Mouse (Mus musculus) ovary, postnatal 36 days (tissue): ENCODE data around the gene Gm9972.

Experiments
- DNase-seq: peaks from one replicate; pipeline ENCODE4 v3.0.0; 2022; ENCODE audit warnings: low spot score, mixed read lengths

Gene Gm9972

DNA sequence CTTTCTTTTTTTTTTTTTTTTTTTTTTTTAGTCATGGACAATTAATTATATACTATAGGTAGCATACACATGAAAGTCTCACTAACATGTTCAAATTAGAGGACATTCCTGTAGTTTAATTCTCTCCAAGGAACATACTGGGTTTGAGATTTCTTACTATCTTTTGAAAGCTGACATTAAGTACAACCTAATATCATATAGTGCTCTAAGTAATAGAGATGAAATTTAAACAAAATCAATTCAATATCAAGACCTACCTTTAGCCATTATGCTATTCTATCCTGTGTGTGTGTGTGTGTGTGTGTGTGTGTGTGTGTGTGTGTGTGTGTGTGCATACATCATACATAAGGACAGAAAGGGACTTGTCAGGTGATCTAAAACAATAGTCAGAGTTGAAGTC is at the start of gene Gm9972:
TSS of gene Gm9972 (plus strand) at position 301 of the 400 bp plus-strand sequence.
- no peak for DNase-seq

DNA sequence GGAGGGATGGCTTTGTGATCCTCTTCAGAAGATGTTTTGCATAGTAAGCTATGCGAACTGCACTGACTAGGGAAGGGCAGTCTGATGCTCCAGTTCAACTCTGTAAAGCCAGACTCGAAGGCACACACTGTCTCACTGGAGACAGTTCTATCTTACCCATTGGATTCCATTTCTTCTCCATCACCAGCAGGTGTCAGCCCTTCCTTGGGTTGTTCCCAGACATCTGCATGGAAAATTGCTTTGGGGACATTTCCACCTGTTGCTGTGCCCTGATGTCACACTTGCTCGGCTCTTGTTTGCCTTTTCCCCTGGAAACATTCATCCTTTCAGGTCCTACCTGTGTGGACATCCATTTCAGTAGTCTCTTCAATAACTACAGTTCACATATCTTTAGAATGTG is 36.4 kb upstream of the Gm9972 start:
- peak; percentile 6 for DNase-seq

DNA sequence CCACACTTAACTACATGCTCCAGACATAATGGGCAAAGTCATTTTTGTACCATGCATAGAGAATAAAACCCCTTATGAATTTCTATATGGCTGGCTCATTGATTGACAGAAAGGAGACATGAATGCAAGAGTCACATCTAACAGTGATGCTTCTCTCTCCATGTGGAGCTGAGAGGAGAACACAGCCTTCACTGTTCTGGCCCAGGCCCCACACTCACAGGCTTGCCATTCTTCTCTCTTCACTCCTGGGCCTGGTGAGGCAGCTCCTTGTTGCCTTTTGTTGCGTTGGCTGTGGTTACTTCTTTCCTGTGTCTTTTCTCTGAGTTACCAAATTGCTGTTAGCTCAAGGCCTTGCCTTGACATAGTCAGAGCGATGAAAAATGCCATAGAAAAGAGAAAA is 23.6 kb upstream of the Gm9972 start:
- no peak for DNase-seq

DNA sequence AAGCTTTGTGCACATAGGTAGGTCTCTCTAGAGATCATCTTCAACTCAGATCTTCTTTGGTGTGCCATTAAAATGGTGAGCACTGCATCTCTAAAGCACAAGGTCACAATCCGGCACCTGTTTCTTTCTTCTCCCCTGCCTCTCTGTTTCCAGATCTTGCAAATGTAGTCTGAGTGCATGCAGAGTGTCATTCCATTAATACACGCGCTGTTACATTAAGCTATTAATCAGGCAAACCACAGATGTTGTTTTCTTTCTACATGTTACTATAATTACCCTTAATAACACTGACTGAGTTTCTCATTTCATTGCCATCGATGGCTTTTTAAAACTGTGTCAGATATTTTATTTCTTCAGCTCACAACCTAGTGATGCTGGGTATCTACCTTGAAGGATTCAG is 22.6 kb upstream of the Gm9972 start:
- DNase-seq = no peak

DNA sequence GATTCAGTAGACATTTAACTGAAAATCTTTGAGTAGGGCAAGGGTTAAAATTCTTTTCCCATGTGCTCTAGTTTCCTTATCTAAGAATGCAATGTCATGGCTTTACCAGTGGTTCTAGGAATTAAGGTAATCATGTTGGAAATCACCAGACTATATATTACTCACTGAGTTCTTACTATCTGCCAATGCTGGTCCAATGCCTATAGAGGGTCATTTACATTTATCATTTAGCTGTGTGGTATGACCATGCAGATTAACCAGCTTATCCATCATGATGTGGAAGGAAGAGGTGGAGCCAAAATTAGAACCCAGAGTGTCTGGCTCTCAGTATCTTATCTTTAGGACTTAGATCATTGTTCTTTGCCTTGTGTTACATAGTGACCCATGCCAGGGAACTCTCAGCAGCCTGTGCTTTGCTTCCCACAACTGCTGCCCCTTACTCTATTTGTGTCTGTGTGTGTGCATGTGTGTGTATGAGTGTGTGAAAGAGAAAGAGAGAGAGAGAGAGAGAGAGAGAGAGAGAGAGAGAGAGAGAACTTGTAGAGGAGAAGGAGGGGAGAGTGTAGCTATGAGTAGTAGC is 12.3 kb upstream of the Gm9972 start:
- no peak for DNase-seq

DNA sequence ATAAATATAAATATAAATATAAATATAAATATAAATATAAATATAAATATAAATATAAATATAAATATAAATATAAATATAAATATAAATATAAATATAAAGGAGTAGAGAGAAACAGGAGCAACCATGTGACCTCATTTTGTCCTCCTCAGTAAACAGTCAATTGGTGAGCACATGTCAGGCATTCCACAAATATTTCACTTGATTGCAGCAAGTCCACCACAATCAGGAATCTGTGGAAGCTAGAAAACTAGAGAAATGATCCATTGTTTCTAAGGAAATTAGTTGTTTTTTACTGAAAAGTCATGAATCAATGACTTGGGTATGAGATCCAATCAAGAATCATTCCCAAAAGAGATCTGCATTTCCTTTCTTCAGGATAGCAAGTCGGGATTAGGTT is 5.7 kb upstream of the Gm9972 start:
- DNase-seq = no peak

DNA sequence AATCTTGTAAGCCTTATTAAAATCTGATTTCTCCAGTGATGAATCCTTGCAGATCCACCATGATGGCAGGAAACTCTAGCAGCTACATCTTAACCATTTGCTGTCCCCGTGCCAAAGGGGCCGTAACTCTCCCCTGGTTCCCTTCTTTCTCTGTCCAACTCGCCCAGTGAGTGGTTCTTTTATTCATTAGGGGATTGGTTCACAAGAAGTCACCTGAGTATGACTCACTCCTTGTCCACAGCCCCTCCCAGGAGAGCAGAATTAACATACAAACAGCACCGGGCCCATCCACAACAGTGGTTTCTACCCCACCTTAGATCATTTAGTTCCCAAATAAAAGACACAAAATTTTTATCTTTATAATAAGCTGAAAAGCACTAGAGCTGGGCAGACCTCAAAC is 3.4 kb upstream of the Gm9972 start:
- no peak for DNase-seq

DNA sequence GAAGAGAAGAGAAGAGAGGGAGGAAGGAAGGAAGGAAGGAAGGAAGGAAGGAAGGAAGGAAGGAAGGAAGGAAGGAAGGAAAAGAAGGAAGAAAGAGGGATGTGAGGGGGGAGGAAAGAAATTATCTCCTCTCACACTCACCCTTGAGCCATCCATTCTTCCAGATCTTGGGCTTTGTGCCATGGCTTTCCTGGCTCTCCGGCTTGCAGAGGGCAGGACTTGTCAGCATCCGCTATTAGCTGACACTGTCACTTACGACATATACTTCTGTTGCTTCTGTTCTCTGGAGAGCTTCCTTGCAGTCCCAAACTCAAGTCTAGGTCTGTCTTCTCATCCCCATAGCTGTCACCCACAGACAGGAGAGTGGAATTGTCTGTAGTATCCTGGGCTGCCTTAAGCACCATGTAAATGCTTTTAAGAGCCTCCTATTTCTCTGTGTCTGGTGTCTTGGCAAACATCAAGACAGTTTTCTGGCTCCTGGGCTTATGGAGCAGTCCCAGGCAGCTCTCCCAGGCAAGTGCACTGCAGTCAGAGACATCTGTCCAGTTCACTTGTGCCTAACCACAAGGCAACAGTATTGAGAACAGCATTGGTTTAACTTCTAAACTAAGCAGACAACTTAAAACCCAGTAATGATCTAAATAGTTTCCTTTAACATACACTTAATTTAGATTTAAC is 10.5 kb downstream of the Gm9972 start:
- DNase-seq = no peak

DNA sequence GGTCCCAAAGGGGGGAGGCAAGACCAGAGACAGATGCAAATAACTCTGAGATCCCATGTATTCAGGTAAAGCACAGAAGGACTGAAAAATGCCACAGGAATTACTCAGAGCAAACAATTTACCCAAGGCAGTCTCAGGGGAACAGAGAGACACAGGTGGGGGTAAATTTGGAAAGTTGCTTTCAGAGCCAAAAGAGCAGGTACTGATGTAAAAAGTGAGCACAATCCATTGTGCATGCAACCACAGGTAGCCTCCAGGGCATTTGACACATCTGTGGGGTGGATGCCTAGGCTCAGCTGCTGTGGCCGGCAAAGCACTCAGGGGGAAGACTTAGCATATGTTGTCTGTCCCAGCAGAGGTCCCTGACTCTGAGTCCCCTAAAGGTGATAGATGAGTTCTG is 13.8 kb downstream of the Gm9972 start:
- DNase-seq = no peak

DNA sequence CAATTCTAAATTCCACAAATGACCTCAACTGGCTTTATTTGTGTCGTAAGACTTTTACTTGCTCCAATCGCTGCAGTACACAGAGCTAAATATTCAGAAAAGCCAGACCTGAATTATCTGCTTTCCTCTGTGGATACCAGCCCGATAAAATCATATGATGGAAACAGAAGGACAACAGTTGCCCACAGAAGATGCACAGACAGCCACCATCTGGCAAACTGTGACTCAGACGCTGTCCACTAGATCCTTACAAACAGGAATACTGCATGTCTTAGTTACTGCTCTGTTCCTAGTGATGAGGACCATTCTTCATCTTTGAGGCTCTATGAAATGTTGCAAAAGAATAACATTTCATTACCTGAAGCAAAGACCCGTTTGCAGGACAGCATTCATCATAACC is 19.4 kb downstream of the Gm9972 start:
- no peak for DNase-seq

DNA sequence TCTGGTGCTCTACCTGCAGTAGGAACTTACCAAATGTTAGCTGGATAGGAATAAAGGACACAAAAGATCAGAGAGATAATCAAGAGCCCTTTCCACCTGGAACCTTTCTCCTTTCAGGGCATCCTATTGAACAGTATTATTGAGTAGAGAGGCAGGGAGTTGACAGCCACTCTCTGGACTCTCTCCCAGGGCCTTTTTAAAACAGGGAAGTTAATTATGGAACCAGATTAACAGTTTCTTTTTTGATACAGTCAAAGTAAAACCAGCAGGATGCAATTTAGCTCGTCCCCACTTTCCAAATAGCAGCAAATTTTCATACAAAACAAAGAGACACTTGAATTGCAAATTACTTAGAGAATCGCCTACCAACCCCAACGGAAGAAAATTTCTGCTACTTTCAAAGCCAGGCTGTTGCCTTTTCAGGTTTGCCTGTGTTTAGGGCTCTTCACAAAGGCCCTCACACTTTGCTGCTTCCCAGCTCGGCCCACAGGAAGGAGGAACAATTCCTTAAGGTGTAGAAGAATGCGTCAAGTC is 24.0 kb downstream of the Gm9972 start:
- no peak for DNase-seq

DNA sequence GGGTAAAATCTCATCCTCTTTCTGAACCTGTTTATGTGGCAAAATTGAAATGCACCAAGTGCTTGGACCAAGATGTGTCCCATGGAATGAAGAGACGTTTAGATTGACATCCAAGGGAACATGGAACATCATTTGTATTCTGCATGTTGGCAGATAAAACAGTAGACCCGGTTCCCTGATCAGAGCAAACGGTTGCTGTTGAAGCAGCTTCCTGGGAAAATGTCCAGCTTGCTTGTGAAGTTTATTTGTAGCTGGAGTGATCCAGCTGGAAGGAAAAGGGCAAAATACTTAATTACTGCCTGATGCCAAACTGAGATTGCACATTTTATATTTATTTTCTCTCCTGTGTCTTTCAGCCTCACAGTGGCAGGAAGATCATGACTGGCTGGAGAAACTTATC is 26.7 kb downstream of the Gm9972 start:
- no peak for DNase-seq

DNA sequence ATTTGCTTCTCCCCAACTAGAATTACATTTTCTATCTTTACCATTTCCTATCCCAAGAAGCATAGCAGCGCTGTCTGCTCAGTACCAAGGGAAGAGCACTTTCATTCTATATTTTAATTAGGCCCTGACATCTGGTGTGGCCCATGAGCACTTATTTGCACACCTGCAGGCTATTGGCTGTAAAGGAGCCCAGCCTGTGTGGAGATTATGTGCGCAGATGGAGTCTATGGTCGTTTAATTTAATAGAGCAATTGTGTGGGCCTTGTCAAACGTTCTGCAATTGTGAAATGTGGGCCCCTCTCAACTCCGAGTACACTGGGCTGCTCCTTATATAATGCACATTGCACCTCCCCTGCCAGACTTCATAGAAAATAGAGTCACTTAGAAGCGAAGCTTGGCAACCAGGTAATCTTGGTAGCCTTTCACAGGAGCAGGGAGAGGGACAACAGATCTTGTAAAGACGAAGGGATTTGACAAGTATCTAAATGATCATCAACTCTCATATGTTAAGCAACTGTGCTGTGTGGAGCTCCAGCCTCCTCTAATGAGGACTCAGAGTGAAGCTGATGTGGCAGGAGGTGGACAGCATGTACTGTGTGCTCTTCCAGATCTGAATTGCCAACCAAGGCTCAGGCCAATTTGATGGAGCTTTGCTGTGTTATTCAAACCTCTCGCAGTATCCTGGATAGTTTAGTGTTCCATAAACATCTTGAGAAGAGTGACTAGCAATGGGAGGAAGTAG is 50.9 kb downstream of the Gm9972 start:
- no peak for DNase-seq
